Mouse (Mus musculus) C2C12 (cell line): ENCODE measurements around the gene 2210011C24Rik.

ENCODE experiments used
- CEBPB ChIP-seq: IDR thresholded peaks from one replicate; pipeline ENCODE4 v1.6.1; 2011; ENCODE audit warnings: low read depth, mild to moderate bottlenecking, control low read depth, moderate library complexity
- CTCF ChIP-seq: IDR thresholded peaks from one replicate; pipeline ENCODE4 v1.5.1; 2011; ENCODE audit not compliant: control insufficient read depth, insufficient read depth, insufficient read length
- FOSL1 ChIP-seq: IDR thresholded peaks from one replicate; pipeline ENCODE4 v1.8.0; 2011; ENCODE audit warnings: mild to moderate bottlenecking, low read length; ENCODE audit not compliant: poor library complexity, insufficient read depth, severe bottlenecking
- MAX ChIP-seq: IDR thresholded peaks from one replicate; pipeline ENCODE4 v1.6.1; 2011; ENCODE audit warnings: mild to moderate bottlenecking, control low read depth
- MYOG ChIP-seq: IDR thresholded peaks from one replicate; pipeline ENCODE4 v1.6.1; 2011; ENCODE audit not compliant: control insufficient read depth, insufficient read length; ENCODE audit errors: extremely low read depth
- USF1 ChIP-seq: IDR thresholded peaks from one replicate; pipeline ENCODE4 v1.6.1; 2011; ENCODE audit warnings: low read depth, mild to moderate bottlenecking, control low read depth, moderate library complexity

DNA sequence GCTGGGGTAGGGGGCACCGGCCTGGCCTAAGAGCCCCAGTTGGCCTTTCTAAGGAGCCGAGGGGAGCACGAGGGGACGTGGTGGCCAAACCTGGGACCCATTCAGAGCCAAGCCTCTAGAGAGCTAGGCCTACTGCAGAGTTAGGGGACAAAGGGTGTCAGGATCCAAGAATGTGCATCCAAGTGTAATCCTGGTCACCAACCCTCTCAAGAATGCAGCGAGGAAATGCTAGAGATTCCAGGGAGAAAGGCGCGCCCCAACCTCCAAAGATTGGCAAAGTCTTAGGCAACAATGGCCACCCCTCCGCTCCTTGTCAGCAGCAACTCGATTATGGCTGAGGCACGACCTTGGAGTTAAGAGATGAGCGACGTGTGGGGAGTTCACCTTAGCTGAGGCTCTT is 9.6 kb upstream of the 2210011C24Rik start:
- TF ChIP-seq CTCF (no peak), MAX (no peak), USF1 (no peak), MYOG (no peak), CEBPB (no peak), FOSL1 (no peak)
